Mouse (Mus musculus): ENCODE data around the gene Emc8. TPM values are rescaled to one million over a fixed set of nuclear protein-coding genes. Genes with fewer than 3 reads are reported as not detected.
A peak's percentile ranks its signal among the peaks of the same experiment; 100 is the strongest.

The Emc8 gene
- polyA plus RNA-seq, 1 experiment from 2014 or later, result 248 TPM

DNA sequence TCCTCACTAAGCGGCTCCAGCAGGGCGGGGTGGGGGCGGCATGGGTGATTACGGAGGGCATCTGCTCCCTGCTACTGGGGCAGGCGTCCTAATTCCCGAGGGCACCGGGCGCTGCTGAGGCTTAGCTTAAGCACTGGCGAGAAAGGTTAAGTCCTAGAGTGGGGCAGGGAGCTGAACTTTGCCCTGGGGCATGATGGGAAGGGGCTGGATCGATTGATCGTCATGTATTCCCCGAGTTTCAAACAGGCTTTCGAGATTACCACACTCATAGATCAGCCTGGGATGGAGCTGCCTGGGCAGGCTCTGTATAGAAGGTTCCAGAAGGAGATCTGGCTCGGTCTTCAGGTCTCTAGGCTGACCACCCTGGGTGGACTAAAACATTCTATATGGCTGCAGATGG lies 46.2 kb downstream of the Emc8 start:
- Histone ChIP-seq H3K27ac (ENCODE audit: low read length) (no peak overlapping the region), H3K9me3 (ENCODE audit: control insufficient read depth, low read length) (no peaks in the 10 kb centered on the region), H3K4me2 (ENCODE audit: low read depth, low read length) (no peak overlapping the region), H3K4me3 (ENCODE audit: low read length) (no peak overlapping the region), H3K4me1 (replicated peaks; ENCODE audit: control insufficient read depth, insufficient read depth, low read length) (peaks cover 3% of the 10 kb centered on the region; the same call in 1 of the 2 replicates), H3K27me3 (ENCODE audit: control insufficient read depth, insufficient read depth, low read depth, low read length) (no peaks in the 10 kb centered on the region), H3K9ac (ENCODE audit: low read length) (no peak overlapping the region), H3K36me3 (ENCODE audit: control insufficient read depth, insufficient read depth, low read length) (no peaks in the 10 kb centered on the region)
- 64% methylated on average over 14 of the region's 14 CpGs for WGBS
- ATAC-seq (ENCODE audit: low read depth), result no peak

DNA sequence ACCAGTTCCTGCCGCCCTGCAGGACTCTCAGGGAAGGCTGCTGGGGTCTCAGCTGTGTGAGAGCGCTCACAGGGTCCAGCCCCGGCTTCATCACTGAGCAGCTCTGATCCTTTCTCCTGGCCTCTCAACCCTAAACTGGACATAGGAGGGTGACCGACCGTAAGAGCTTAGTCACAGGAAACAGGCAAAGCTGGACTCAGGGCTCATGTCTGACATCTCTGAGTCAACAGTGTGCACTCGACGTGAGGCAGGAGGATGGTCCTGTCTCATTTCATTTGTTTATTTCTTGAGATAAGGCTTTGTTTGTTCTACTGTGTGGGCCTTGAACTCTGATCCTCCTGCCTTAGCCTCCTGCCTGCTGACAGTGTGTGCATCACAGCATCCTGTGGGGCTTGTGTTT lies 47.9 kb downstream of the Emc8 start:
- 37% methylated on average over 7 of the region's 7 CpGs for WGBS
- no peaks in the 10 kb centered on the region for H3K9me3 ChIP-seq (ENCODE audit: control insufficient read depth, low read length)
- no peak overlapping the region for H3K9ac ChIP-seq (ENCODE audit: low read length)
- no peak overlapping the region for H3K4me2 ChIP-seq (ENCODE audit: low read depth, low read length)
- H3K27me3 ChIP-seq (ENCODE audit: control insufficient read depth, insufficient read depth, low read depth, low read length), result no peaks in the 10 kb centered on the region
- peaks cover 3% of the 10 kb centered on the region; the same call in 1 of the 2 replicates for H3K4me1 ChIP-seq (replicated peaks; ENCODE audit: control insufficient read depth, insufficient read depth, low read length)
- no peak for ATAC-seq (ENCODE audit: low read depth)
- no peak overlapping the region for H3K4me3 ChIP-seq (ENCODE audit: low read length)
- H3K27ac ChIP-seq (ENCODE audit: low read length), result no peak overlapping the region
- no peaks in the 10 kb centered on the region for H3K36me3 ChIP-seq (ENCODE audit: control insufficient read depth, insufficient read depth, low read length)

DNA sequence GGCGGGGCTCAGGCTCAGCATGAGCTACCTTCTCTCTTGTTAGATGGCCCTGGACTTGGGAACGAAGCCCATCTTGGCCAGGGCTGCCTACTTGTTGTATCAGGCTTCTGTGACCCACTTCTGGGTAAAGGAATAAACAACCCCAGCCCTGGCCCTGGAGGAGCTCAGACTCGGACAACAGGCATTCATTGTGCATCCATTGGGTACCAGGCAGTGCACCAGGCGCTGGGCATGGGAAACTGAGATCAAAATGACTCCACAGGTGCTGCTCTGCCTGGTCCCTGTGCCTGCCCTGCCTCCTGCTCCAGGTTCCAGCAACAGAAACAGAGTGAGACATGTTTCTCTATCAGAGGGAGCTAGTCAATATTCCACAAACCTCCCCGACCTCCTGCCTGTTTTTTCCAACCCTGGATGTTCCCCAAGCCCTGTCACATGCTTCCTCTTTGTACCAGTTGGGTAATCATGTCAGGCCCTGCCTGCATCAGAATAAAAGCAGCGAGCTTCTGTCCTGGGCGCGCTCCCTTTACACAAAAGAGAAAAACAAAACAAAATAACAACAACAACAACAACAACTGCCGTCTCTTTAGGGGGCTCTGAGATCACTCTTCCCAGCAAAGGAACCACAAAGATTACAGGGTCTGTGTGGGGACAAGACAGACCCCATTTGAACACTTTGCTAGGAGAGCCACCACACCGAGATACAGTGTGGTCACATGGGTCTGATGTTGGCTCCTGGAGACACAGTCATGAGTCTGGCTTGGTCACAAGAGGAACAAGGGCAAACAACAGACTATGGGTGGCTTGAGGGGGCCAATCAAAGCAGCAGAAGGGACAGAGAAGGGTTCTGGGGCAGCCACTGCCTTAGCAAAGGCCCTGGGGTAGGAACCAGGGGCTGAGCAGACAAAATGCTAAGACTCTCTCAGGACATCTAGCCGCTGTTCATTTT lies 48.9 kb downstream of the Emc8 start:
- no peak for ATAC-seq (ENCODE audit: low read depth)
- no peaks in the 10 kb centered on the region for H3K36me3 ChIP-seq (ENCODE audit: control insufficient read depth, insufficient read depth, low read length)
- no peaks in the 10 kb centered on the region for H3K27me3 ChIP-seq (ENCODE audit: control insufficient read depth, insufficient read depth, low read depth, low read length)
- H3K9ac ChIP-seq (ENCODE audit: low read length), result no peak overlapping the region
- no peak overlapping the region for H3K4me3 ChIP-seq (ENCODE audit: low read length)
- H3K27ac ChIP-seq (ENCODE audit: low read length), result no peak overlapping the region
- peaks cover 3% of the 10 kb centered on the region; the same call in 1 of the 2 replicates for H3K4me1 ChIP-seq (replicated peaks; ENCODE audit: control insufficient read depth, insufficient read depth, low read length)
- no peak overlapping the region for H3K4me2 ChIP-seq (ENCODE audit: low read depth, low read length)
- 70% methylated on average over 11 of the region's 11 CpGs for WGBS
- H3K9me3 ChIP-seq (ENCODE audit: control insufficient read depth, low read length), result no peaks in the 10 kb centered on the region

DNA sequence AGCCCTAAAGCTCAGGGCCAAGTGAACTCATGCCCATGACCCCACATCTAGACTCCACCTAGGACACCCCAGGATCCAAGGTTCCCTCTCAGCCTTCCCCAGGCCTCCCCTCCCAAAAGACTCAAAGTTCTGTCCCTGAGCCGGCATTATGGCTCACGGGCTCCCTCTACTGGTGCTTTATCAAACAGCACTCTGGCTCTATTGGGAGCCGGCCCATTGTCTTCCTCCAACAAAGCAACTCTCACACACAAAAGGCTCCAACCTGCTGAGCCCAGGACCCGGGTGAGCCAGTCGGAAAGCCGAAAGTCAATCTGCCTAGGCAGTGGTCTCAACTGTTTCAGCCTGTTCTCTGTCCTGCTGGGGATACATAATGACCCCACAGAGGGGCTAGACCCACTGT lies 50.3 kb downstream of the Emc8 start:
- H3K9me3 ChIP-seq (ENCODE audit: control insufficient read depth, low read length), result no peaks in the 10 kb centered on the region
- no peak overlapping the region for H3K4me2 ChIP-seq (ENCODE audit: low read depth, low read length)
- H3K27me3 ChIP-seq (ENCODE audit: control insufficient read depth, insufficient read depth, low read depth, low read length), result no peaks in the 10 kb centered on the region
- no peaks in the 10 kb centered on the region for H3K36me3 ChIP-seq (ENCODE audit: control insufficient read depth, insufficient read depth, low read length)
- peaks cover 3% of the 10 kb centered on the region; the same call in 1 of the 2 replicates for H3K4me1 ChIP-seq (replicated peaks; ENCODE audit: control insufficient read depth, insufficient read depth, low read length)
- H3K4me3 ChIP-seq (ENCODE audit: low read length), result no peak overlapping the region
- H3K27ac ChIP-seq (ENCODE audit: low read length), result no peak overlapping the region
- WGBS, result 2% methylated on average over 6 of the region's 6 CpGs
- H3K9ac ChIP-seq (ENCODE audit: low read length), result no peak overlapping the region
- ATAC-seq (ENCODE audit: low read depth), result peak; percentile 60; the same call in 1 of the 2 replicates

DNA sequence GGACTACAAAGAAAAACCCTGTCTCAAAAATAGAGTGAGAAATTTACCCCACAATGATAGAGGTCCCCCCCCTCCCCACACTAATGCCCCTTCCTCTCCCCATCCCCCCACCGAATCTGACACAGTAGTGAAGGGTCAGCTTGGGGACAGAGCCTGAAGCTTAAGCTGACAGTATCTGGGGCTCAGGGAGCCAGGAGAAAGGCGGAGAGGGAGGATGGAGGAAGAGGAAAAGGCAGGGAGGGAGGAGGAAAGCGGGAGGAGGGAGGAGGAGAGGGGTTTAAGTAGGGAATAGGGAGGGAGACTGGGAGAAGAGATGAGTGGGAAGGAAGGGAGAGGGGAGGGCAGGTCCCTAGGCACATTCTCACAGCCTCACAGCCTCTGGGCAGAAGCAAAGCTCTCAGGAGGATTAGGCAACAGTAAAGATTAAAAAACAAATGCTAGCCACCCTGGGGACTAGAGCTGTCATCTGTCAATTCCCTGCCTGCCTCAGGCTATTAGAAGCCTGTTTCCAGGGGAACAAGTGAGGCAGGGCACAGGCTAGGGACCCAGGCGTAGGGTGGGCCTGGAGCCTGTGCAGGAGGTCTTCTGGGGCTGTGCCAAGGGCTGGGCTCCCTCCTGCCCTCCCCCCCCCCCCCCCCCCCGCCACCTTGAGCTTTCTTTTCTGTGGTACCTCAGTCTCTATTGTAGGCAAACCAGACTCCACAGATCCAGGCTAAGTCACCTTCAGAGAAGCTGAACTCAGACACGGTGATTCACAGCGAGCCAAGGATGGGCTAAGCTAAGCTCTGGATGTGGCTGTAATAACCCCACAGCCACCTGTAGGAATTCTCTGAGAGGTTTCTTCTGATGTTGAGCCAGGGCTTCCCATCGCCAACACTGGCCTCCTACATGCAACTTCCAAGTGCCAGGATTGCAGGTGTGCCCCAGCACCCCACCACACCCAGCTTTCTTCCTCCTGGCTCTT lies 51.4 kb downstream of the Emc8 start:
- H3K4me3 ChIP-seq (ENCODE audit: low read length), result no peak overlapping the region
- no peaks in the 10 kb centered on the region for H3K36me3 ChIP-seq (ENCODE audit: control insufficient read depth, insufficient read depth, low read length)
- H3K9ac ChIP-seq (ENCODE audit: low read length), result no peak overlapping the region
- no peaks in the 10 kb centered on the region for H3K27me3 ChIP-seq (ENCODE audit: control insufficient read depth, insufficient read depth, low read depth, low read length)
- peak; percentile 47; the same call in 1 of the 2 replicates for ATAC-seq (ENCODE audit: low read depth)
- H3K4me2 ChIP-seq (ENCODE audit: low read depth, low read length), result no peak overlapping the region
- 51% methylated on average over 7 of the region's 8 CpGs for WGBS
- H3K27ac ChIP-seq (ENCODE audit: low read length), result no peak overlapping the region
- H3K9me3 ChIP-seq (ENCODE audit: control insufficient read depth, low read length), result no peaks in the 10 kb centered on the region
- peaks cover 3% of the 10 kb centered on the region; the same call in 1 of the 2 replicates for H3K4me1 ChIP-seq (replicated peaks; ENCODE audit: control insufficient read depth, insufficient read depth, low read length)

DNA sequence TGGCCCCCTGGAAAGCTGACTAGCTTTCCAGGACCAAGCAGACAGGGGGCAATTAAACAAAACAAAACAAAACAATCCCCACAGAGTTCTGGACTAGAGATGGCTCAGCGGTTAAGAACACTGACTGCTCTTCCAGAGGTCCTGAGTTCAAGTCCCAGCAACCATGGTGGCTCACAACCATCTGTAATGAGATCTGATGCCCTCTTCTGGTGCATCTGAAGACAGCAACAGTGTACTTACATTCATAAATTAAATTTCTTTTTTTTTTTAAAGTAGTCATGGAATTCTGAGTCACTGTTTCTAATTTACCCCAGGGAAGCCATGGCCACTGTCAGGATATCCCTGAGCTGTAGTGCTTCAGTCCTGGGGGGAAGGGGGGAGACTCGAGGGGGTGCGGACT lies 53.9 kb downstream of the Emc8 start:
- no peak overlapping the region for H3K4me3 ChIP-seq (ENCODE audit: low read length)
- 80% methylated on average over 3 of the region's 3 CpGs for WGBS
- H3K9ac ChIP-seq (ENCODE audit: low read length), result no peak overlapping the region
- no peaks in the 10 kb centered on the region for H3K36me3 ChIP-seq (ENCODE audit: control insufficient read depth, insufficient read depth, low read length)
- no peaks in the 10 kb centered on the region for H3K27me3 ChIP-seq (ENCODE audit: control insufficient read depth, insufficient read depth, low read depth, low read length)
- peaks cover 3% of the 10 kb centered on the region; the same call in 1 of the 2 replicates for H3K4me1 ChIP-seq (replicated peaks; ENCODE audit: control insufficient read depth, insufficient read depth, low read length)
- ATAC-seq (ENCODE audit: low read depth), result no peak
- H3K9me3 ChIP-seq (ENCODE audit: control insufficient read depth, low read length), result no peaks in the 10 kb centered on the region
- H3K27ac ChIP-seq (ENCODE audit: low read length), result no peak overlapping the region
- no peak overlapping the region for H3K4me2 ChIP-seq (ENCODE audit: low read depth, low read length)

DNA sequence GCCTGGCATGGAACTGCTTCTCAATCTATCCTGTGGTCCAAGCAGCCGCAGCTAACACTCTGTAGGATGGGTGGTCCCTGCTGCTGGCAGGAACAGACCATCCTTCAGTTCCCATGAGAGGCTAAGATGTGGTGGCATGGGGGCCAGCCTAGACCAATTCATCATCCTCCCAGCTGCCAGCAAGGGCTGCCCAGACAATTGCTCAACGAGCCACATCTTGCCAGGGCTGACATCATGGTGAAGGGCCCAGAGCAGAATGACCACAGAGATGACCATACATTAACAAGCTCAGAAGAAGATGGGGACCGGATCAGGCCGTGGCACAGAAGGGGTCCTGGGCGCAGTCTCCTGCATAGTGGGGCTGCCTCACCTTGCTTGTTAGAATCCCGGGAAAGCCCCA lies 57.5 kb downstream of the Emc8 start:
- Histone ChIP-seq H3K4me3 (ENCODE audit: low read length) (no peak overlapping the region), H3K9ac (ENCODE audit: low read length) (no peak overlapping the region), H3K4me2 (ENCODE audit: low read depth, low read length) (no peak overlapping the region), H3K4me1 (replicated peaks; ENCODE audit: control insufficient read depth, insufficient read depth, low read length) (0 out of 2 replicates have a peak, but pooled peaks cover 3% of the 10 kb centered on the region), H3K27ac (ENCODE audit: low read length) (no peak overlapping the region), H3K27me3 (ENCODE audit: control insufficient read depth, insufficient read depth, low read depth, low read length) (no peaks in the 10 kb centered on the region), H3K36me3 (ENCODE audit: control insufficient read depth, insufficient read depth, low read length) (no peaks in the 10 kb centered on the region), H3K9me3 (ENCODE audit: control insufficient read depth, low read length) (no peaks in the 10 kb centered on the region)
- no peak for ATAC-seq (ENCODE audit: low read depth)
- WGBS, result 83% methylated on average over 6 of the region's 6 CpGs

DNA sequence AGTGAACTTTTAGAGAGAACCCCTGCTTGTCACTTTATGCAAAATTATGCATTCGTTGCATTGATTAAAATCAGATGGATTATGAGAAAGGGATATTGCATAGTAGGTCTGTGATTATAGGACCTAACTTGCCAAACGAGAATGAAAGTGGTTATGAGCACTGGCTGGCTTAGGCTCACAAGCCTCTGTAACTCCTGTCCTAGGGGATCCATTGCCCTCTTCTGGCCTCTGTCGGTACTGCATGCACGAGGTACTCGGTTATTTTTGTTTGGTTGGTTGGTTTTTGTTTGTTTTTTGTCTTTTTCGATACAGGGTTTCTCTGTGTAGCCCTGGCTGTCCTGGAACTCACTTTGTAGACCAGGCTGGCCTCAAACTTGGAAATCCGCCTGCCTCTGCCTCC lies 60.5 kb downstream of the Emc8 start:
- WGBS, result 9% methylated on average over 7 of the region's 7 CpGs
- Histone ChIP-seq H3K36me3 (ENCODE audit: control insufficient read depth, insufficient read depth, low read length) (no peaks in the 10 kb centered on the region), H3K27me3 (ENCODE audit: control insufficient read depth, insufficient read depth, low read depth, low read length) (no peaks in the 10 kb centered on the region), H3K9me3 (ENCODE audit: control insufficient read depth, low read length) (no peaks in the 10 kb centered on the region), H3K4me2 (ENCODE audit: low read depth, low read length) (no peak overlapping the region), H3K4me1 (replicated peaks; ENCODE audit: control insufficient read depth, insufficient read depth, low read length) (0 out of 2 replicates have a peak, but pooled peaks cover 3% of the 10 kb centered on the region), H3K9ac (ENCODE audit: low read length) (no peak overlapping the region), H3K27ac (ENCODE audit: low read length) (no peak overlapping the region), H3K4me3 (ENCODE audit: low read length) (no peak overlapping the region)
- peak; percentile 60; the same call in 1 of the 2 replicates for ATAC-seq (ENCODE audit: low read depth)

DNA sequence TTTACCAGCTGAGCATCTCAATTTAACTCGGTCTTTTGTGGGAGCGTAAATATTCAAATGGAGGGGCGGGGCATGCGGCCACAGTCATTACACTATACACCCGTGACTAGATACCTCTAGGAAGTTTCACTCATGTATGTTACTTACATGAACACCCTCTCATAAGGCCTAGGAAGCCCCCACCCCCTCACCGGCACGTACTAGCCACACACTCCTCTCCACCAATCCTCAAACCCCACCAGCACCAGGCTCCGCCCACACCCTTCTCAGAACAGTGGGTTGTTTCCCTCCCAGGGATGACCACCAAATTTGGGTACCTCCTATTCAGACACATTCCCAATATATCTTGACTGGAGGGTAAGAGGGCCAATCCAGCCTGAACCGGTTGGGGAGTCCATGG lies 60.9 kb downstream of the Emc8 start:
- WGBS, result 80% methylated on average over 9 of the region's 9 CpGs
- ATAC-seq (ENCODE audit: low read depth), result 0 out of 2 replicates have a peak, but pooled peaks have one; percentile 22

More for the DNA sequence above, 60.9 kb downstream of the Emc8 start:
- no peaks in the 10 kb centered on the region for H3K9me3 ChIP-seq (ENCODE audit: control insufficient read depth, low read length)
- H3K4me3 ChIP-seq (ENCODE audit: low read length), result no peak overlapping the region
- H3K27me3 ChIP-seq (ENCODE audit: control insufficient read depth, insufficient read depth, low read depth, low read length), result no peaks in the 10 kb centered on the region
- no peak overlapping the region for H3K9ac ChIP-seq (ENCODE audit: low read length)
- H3K36me3 ChIP-seq (ENCODE audit: control insufficient read depth, insufficient read depth, low read length), result no peaks in the 10 kb centered on the region
- no peak overlapping the region for H3K27ac ChIP-seq (ENCODE audit: low read length)
- H3K4me2 ChIP-seq (ENCODE audit: low read depth, low read length), result no peak overlapping the region
- 0 out of 2 replicates have a peak, but pooled peaks cover 3% of the 10 kb centered on the region for H3K4me1 ChIP-seq (replicated peaks; ENCODE audit: control insufficient read depth, insufficient read depth, low read length)
